Mouse (Mus musculus): ENCODE measurements around the gene Gm28047. TPM values are rescaled to one million over a fixed set of nuclear protein-coding genes. Genes with fewer than 3 reads are reported as not detected.
A peak's percentile ranks its signal among the peaks of the same experiment; 100 is the strongest.
"Not testable (repeated sequence)": the region's sequence is repeated elsewhere in the genome, so short reads cannot be mapped to it uniquely, and the experiment has no call there.

The Gm28047 gene
- total RNA-seq, 2 experiments from 2014 or later, result 2.2 TPM; not detected in 1

DNA sequence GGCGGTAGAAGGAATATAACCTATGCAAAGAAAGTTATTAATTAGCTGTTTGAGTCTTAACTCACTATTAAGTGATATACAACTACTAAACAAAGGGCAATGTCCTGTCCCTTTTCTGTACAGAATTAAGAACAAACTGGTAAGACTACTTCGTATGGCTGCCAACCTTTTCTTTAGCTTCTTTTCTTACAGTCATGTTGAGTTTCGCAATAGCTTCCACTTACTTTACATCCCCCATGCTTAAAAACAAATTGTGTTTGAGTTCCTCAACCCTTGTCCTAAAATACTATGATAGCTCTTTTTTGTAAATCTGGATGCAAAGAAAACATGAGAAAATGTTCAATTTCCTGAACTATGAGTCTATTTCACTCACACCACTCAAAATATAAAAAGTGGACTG lies 1.7 kb downstream of the Gm28047 start:
- intact Hi-C loops (cut with DNase I), result no loop called here
- no peak for DNase-seq

GRCm38 (mm10) chr15:102622536-102622935 lies 2.3 kb downstream of the Gm28047 start:
- no peak for DNase-seq
- intact Hi-C loops (cut with DNase I), result no loop called here

- intact Hi-C loops (cut with DNase I), result no loop called here
- no peak for DNase-seq
Observed at GRCm38 (mm10) chr15:102620765-102621164, 4.1 kb downstream of the Gm28047 start.

- no peak for DNase-seq
- intact Hi-C loops (cut with DNase I), result no loop called here
Observed at GRCm38 (mm10) chr15:102619486-102619885, 5.4 kb downstream of the Gm28047 start.

DNA sequence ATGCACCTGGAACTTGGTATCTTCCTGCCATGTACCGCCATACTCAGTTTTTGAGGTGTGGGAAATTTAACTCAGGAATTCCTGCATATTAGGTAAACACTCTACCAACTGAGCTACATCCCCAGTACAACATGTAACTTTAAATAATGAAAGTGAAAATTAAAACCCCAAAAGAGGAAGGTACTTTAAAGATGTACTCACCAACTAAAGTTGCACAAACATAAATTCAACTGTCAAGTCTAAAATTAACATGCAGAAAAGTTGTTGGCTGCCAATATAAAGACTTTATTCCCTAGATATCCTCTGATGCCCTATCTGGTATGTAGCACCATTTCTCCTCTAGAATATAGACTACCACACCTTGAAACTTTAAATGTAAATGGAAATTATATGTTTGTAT lies 7.2 kb downstream of the Gm28047 start:
- intact Hi-C loops (cut with DNase I), result no loop called here
- DNase-seq, result no peak

- intact Hi-C loops (cut with DNase I), result no loop called here
- no peak for DNase-seq
Observed at GRCm38 (mm10) chr15:102616174-102616573, 8.7 kb downstream of the Gm28047 start.

GRCm38 (mm10) chr15:102614224-102614623 lies 10.6 kb downstream of the Gm28047 start:
- DNase-seq, result no peak
- intact Hi-C loops (cut with DNase I), result no loop called here

GRCm38 (mm10) chr15:102612966-102613365 lies 11.9 kb downstream of the Gm28047 start:
- no peak for DNase-seq
- intact Hi-C loops (cut with DNase I), result no loop called here

DNA sequence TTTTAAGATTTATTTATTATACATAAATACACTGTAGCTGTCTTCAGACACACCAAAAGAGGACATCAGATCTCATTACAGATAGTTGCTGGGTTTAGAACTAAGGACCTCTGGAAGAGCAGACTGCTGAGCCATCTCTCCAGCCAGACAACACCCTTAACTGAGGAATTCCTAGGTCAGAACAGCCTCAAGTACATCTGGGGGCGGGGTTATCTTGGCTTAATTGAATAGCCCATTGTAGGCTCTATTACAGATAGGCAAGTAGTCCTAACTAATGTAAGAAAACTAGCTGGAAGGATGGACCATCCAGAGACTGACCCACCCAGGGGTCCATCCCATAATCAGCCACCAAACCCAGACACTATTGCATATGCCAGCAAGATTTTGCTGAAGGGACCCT lies 16.3 kb downstream of the Gm28047 start:
- intact Hi-C loops (cut with DNase I), result not testable (repeated sequence)

GRCm38 (mm10) chr15:102593996-102594656 lies 30.7 kb downstream of the Gm28047 start:
- intact Hi-C loops (cut with DNase I), result no loop called here
- DNase-seq, result no peak

More for the DNA sequence above, 16.3 kb downstream of the Gm28047 start:
- DNase-seq, result not testable (repeated sequence)

DNA sequence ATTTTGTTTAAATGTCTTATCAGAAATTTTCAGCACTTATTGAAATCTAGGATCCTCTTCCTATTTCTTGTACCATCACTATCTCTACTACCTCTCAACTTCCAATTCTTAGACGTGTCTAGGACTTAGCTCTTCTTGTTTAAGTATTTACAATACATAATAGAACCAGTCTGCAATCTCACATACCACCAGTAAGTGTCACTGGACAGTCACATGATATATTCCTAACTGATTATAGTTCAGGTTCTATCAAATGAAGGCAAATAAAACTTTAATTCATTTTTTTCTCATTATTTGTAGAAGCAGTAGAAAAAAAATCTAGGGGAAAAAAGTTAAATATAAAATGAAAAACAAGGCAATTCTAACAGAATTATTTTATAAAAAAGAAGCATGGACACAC lies 32.2 kb downstream of the Gm28047 start:
- intact Hi-C loops (cut with DNase I), result no loop called here
- DNase-seq, result no peak

GRCm38 (mm10) chr15:102590567-102590966 lies 34.3 kb downstream of the Gm28047 start:
- no peak for DNase-seq
- intact Hi-C loops (cut with DNase I), result no loop called here

DNA sequence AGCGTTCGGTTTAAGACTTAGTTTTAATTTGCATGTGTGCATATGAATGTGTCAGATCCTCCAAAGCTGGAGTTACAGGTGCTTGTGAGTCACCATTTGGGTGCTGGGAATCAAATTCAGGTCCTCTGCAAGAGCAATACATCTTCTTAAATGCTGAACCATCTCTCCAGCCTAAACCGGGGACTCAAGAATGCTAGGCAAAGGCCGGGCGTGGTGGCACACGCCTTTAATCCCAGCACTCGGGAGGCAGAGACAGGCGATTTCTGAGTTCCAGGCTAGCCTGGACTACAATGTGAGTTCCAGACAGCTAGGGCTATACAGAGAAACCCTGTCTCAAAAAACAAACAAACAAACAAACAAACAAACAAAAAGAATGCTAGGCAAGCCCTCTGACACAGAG lies 35.0 kb downstream of the Gm28047 start:
- intact Hi-C loops (cut with DNase I), result no loop called here
- DNase-seq, result no peak

DNA sequence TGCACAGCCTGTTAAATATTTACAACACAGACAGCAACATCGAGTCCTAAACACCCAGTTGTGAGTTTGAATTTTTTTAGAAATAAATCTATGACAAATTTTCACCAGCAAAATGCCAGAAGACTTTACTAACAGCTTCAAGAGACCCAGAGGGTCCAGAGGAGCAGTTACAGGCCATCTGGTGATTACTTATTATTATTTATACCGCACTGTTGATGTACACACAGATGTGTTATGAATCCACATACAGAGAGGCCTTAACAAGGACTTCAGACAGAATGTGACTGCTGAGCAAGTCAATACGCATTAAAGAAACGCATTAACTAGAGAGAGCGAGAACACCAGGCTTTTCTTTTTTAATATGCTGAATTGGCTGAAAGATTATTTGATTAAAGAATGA lies 39.4 kb downstream of the Gm28047 start:
- no peak for DNase-seq
- intact Hi-C loops (cut with DNase I), result no loop called here

DNA sequence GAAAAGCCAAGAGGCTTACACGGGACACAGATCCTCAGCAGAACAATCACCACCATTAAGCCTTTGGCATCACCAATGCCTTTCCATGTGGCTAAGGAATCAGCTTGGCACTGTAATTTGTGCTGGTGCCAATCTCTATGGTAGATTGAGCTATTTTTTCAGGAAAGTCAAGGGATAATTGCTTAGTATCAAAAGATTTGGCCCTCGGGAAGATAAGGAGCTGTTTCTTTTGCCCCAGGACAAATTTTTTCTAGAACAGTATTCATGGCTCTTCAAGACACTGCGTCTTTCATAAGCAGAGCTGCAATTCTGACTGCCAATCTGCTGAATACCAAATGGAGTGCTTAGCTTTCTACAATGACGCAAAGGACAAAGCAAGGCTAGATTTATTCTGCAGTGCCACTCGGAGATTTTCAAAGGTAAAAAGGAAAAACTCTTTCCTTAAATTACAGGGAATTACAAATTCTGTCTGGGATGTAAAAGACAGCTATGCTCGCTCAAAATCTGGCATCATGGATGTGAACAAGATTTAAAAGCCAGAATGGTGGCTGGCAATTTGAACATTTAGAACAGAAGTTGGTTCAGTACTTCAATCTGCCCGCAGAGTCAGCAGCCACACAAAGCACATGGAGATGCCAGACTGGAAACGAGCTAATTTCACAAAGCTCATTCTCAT lies 41.0 kb downstream of the Gm28047 start:
- intact Hi-C loops (cut with DNase I), result no loop called here
- DNase-seq, result peak; percentile 34

DNA sequence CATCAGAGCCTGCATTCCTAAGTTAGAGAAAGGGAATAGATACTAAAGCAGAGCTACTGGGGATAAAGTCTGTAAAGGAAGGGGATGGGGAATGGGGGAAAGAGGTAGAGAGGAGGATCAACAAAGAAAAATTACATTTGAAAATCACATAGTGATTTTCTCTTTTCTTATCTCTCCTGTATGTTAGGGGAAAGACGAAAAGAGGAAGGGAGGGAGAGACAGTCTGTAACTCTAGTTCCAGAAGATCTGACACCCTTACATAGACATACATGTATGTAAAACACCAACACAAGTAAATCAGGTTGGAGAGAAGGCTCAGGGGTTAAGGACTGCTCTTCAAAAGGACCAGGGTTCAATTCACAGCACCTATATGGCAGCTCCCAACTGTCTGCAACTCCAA lies 43.7 kb downstream of the Gm28047 start:
- intact Hi-C loops (cut with DNase I), result no loop called here
- DNase-seq, result no peak

- intact Hi-C loops (cut with DNase I), result no loop called here
Observed at GRCm38 (mm10) chr15:102578351-102578750, 46.5 kb downstream of the Gm28047 start.

GRCm38 (mm10) chr15:102576972-102577371 lies 47.9 kb downstream of the Gm28047 start:
- no peak for DNase-seq
- intact Hi-C loops (cut with DNase I), result no loop called here

More at GRCm38 (mm10) chr15:102578351-102578750, 46.5 kb downstream of the Gm28047 start:
- DNase-seq, result no peak

GRCm38 (mm10) chr15:102572081-102572480 lies 52.8 kb downstream of the Gm28047 start:
- intact Hi-C loops (cut with DNase I), result no loop called here
- no peak for DNase-seq

DNA sequence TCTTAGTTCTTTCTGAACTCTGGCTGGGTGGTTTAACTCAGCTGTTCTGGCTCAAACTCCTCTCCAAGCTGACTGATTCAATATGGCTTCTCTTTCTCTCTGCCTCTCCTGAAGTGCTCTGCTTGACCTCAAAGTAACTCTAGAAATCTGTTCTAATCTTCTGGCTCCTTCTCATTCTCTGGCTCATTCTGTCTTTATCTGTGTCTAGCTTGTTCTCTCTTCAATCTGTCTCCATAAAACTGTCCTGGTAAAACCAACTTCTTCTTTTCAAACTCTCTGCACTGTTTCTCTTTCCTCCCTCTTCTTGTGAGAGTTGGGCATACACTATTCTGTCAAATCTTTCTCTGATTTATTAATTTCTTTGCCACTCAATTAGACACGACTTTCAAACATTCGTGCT lies 57.0 kb downstream of the Gm28047 start:
- DNase-seq, result no peak
- intact Hi-C loops (cut with DNase I), result no loop called here

DNA sequence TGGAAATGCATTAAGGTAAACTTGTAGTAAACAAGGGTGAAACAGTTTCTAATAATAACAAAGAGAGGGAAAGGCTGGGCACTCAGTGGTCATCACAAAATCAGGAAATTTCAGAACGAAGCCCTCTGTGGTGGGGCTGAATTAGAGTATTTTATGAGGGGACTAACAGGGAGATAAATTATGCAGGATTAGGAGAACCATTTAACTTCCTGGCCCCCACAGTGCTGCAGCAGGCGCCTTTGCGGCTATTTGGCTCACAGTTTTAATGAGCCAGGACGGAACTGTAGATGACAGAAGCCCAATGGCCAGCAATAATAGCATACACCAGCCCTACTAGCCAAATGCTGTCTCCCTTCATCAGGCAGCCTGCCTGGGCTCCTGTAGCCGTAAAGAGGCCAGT lies 61.2 kb downstream of the Gm28047 start:
- no peak for DNase-seq
- intact Hi-C loops (cut with DNase I), result no loop called here

DNA sequence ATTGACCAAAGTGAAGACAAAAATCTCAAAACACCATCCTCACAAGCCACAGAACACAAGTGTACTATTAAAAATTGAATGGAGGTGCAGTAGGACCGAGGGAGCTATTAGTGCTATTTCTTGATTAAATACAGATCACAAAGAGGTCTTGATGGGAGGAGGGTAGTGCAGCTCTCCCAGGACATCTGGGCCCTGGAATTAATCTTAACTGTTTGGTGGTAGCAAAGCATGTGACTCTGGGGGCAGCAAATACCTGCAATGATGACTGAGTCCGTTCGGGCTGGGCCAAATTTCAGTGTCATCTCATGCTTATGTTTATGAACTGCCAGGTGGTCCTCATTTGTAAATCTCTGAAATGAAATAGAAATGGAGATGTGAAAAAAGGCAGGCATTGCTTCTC lies 61.8 kb downstream of the Gm28047 start:
- intact Hi-C loops (cut with DNase I), result no loop called here

GRCm38 (mm10) chr15:102562491-102562890 lies 62.4 kb downstream of the Gm28047 start:
- intact Hi-C loops (cut with DNase I), result no loop called here

More for the DNA sequence above, 61.8 kb downstream of the Gm28047 start:
- DNase-seq, result no peak

More at GRCm38 (mm10) chr15:102562491-102562890, 62.4 kb downstream of the Gm28047 start:
- DNase-seq, result no peak

Data from left cerebral cortex, postnatal 4 days (tissue).